Mouse (Mus musculus): ENCODE results near the gene Ddx39b. TPM values are rescaled to one million over a fixed set of nuclear protein-coding genes. Genes with fewer than 3 reads are reported as not detected.
"Not testable (repeated sequence)": the region's sequence is repeated elsewhere in the genome, so short reads cannot be mapped to it uniquely, and the experiment has no call there.

Ddx39b gene
- polyA plus RNA-seq, 1 experiment from 2014 or later, result 334 TPM

DNA sequence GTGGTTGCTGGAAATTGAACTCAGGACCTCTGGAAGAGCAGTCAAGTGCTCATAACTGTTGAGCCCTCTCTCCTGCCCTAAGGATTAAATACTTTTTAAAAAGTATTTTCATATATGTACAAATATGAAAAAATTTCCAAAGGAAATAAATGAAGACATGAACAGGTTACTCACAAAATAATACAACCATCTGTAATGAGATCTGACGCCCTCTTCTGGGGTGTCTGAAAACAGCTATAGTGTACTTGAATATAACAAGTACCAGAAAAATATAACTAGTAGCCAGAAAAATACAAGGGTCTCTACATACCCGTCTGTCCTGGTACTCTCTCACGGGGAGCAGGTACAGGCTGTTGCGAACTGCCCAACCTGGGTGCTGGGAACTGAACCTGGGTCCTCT is 16.9 kb upstream of the Ddx39b start:
- Histone ChIP-seq H3K27ac (replicated peaks) (no peak overlapping the region), H3K9me3 (replicated peaks) (no peaks in the 10 kb centered on the region), H3K4me3 (replicated peaks) (no peak overlapping the region), H3K36me3 (peaks cover 49% of the 10 kb centered on the region), H3K4me1 (no peaks in the 10 kb centered on the region), H3K27me3 (replicated peaks) (no peaks in the 10 kb centered on the region), H3K9ac (replicated peaks) (no peak overlapping the region), H3K4me2 (no peak overlapping the region)
- no peak for ATAC-seq (ENCODE audit: low FRiP score)
- WGBS, result 98% methylated on average over 4 of the region's 4 CpGs

DNA sequence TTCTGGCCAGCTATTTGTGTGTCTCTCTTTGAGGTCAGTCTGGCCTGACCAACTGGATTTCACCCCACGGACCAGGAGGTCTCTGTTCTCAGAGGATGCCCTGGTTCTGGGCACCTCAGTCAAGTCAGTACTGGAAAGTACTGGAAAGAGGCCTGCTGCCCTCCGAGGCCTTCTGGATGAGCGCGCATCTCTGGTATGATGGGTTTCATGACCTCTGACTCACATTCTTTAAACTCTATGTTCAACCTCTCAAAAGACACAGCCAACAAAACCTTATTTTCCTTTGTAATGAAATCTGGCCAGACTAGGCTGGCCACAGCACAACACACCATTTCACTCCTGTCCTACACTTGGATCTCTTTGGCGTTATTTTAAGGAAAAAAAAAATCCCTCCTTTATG is 16.1 kb upstream of the Ddx39b start:
- no peak overlapping the region for H3K27ac ChIP-seq (replicated peaks)
- H3K9ac ChIP-seq (replicated peaks), result no peak overlapping the region
- H3K9me3 ChIP-seq (replicated peaks), result no peaks in the 10 kb centered on the region
- H3K4me3 ChIP-seq (replicated peaks), result no peak overlapping the region
- H3K4me1 ChIP-seq, result no peaks in the 10 kb centered on the region
- H3K4me2 ChIP-seq, result no peak overlapping the region
- no peaks in the 10 kb centered on the region for H3K27me3 ChIP-seq (replicated peaks)
- peaks cover 46% of the 10 kb centered on the region for H3K36me3 ChIP-seq
- 99% methylated on average over 5 of the region's 5 CpGs for WGBS
- no peak for ATAC-seq (ENCODE audit: low FRiP score)

DNA sequence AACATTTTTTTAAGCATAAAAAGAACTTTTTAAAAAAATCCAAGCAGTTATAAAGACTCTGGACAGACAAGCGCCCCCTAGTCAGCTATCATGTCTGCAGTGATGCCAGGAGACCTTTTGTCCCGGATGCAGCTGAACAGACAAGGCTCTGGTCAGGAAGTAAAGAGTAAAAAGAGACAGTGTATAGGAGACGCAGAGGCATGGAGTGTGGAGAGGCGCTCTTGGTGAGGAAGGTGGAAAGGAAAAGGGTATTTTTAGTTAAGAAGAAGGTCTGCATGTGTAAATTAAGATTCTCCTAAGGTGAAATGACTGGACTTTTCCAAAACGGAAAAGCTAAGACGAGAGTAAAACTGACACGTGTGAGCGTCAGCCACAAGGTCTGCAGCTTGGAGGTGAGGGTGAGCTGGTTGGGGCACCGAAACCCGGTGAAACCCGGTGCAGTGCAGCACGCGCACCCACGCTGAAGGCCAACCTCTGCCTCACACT is 14.9 kb upstream of the Ddx39b start:
- WGBS, result 90% methylated on average over 14 of the region's 14 CpGs
- ATAC-seq (ENCODE audit: low FRiP score), result no peak
- Histone ChIP-seq H3K36me3 (peaks cover 49% of the 10 kb centered on the region), H3K4me1 (peaks cover under 1% of the 10 kb centered on the region), H3K9me3 (replicated peaks) (no peaks in the 10 kb centered on the region), H3K4me2 (no peak overlapping the region), H3K4me3 (replicated peaks) (no peak overlapping the region), H3K27me3 (replicated peaks) (no peaks in the 10 kb centered on the region), H3K27ac (replicated peaks) (no peak overlapping the region), H3K9ac (replicated peaks) (no peak overlapping the region)

DNA sequence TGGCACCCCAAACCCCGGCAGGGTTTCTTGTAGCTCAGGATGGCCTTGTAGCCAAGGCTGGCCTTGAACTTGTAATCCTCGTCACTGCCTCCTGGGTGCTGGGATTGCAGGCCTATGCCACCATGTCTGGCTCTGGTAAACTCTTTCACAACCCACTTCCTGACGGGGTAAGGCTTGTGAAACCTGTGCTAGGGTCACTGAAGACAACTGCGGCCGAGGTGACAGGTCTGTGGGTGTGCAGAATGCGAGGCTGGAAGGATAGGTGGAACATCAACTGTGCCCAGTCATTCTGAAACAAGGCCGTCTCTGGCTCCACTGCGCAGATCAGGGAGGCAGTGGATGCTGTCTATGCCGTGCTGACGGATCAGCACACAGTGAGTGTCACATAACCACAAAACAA is 10.5 kb upstream of the Ddx39b start:
- H3K36me3 ChIP-seq, result peaks cover 47% of the 10 kb centered on the region
- no peak for ATAC-seq (ENCODE audit: low FRiP score)
- H3K27ac ChIP-seq (replicated peaks), result no peak overlapping the region
- H3K4me2 ChIP-seq, result no peak overlapping the region
- WGBS, result 91% methylated on average over 10 of the region's 10 CpGs
- H3K9me3 ChIP-seq (replicated peaks), result no peaks in the 10 kb centered on the region
- H3K4me1 ChIP-seq, result peaks cover 35% of the 10 kb centered on the region
- H3K4me3 ChIP-seq (replicated peaks), result no peak overlapping the region
- no peaks in the 10 kb centered on the region for H3K27me3 ChIP-seq (replicated peaks)
- H3K9ac ChIP-seq (replicated peaks), result no peak overlapping the region

DNA sequence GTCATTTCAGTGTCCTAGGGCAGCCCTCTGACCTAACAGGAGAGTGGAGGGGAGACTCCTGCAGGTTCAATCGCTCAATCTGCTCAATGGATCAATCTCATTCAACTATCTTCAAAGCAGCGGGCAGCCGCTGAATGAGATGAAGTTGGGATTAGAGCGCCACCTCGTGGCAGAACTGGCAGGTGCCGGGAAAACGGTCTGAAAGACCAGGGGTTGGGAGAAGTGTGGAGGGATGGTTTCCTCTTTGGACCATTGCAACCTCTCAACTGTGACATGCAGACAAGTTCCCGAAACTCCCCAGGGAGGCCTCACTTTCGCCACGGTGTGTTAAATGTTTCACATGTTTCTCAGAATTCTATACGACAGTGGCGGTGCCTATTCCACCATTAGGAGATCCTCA is 9.5 kb upstream of the Ddx39b start:
- peak overlapping the region; percentile 9; the same call in 1 of the 2 replicates for H3K4me3 ChIP-seq (replicated peaks)
- H3K27ac ChIP-seq (replicated peaks), result no peak overlapping the region; the same call in 1 of the 2 replicates
- WGBS, result 10% methylated on average over 12 of the region's 12 CpGs
- H3K4me1 ChIP-seq, result peaks cover 42% of the 10 kb centered on the region
- H3K9me3 ChIP-seq (replicated peaks), result no peaks in the 10 kb centered on the region
- H3K27me3 ChIP-seq (replicated peaks), result no peaks in the 10 kb centered on the region
- H3K36me3 ChIP-seq, result peaks cover 44% of the 10 kb centered on the region
- no peak for ATAC-seq (ENCODE audit: low FRiP score)
- H3K9ac ChIP-seq (replicated peaks), result no peak overlapping the region; the same call in 1 of the 2 replicates
- peak overlapping the region; percentile 23; the same call in 1 of the 2 replicates for H3K4me2 ChIP-seq

DNA sequence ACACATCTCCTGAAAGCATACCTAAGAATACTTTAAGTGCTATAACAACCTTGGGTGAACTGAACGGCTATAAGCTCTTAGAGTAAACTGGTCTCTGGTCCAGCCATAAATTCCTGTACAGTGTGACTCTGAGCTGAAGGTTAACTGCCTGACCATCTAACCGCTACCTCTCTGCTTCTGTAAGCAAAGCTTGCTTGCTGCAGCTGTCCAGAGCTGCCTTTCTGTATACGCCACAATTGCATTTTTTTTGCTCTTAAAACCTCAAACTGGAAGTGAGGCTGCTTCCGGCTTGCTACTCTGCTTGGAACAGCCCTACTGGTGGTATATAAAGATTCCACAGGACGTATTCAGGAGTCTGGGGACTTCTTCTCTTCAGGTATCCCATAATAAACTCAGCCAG is 8.9 kb upstream of the Ddx39b start:
- peaks cover 48% of the 10 kb centered on the region for H3K4me1 ChIP-seq

DNA sequence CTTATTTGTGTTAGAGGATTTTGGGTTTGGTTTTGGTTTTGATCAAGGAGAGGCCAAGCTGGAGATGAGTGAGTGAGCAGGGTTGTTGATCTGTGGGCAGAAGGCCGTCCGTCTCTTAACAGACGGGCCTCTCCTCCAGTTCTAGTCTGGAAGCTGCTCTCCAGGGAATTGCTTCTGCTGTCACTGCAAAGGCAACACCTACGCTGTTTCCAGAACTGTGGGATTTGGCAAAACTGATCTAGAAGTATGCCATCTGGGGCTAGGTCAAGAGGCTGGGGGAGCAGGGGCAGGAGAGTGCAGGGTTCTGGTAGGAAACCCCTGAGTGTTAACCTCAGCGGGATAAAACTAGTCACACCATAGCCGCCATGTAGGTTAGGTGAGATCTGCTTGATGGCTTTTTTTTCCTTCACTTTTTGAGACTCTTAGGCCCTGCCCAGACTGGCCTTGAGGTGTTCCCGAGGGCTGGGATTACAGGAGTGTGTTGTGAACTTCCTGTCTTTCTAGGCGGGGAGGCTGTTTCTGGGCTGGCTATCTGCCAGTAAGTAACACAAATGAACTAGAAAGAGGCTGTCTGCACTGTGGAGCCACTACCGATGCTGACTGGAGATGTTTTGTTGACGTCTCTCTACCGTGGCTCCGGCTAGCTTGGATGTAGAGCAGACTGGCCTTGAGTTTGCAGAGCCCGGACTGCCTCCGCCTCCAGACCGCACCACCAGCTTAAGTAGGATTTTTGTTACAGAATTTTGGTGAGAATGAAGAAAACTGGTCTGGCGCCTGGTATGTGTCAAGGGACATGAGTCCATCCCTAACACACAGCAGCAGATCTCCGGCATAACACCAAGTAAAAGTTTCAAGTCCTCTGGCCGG is 8.2 kb upstream of the Ddx39b start, which contains the start of gene Atp6v1g2:
TSS of gene Atp6v1g2 (plus strand) at position 547 of the 867 bp plus-strand sequence.
- WGBS, result 77% methylated on average over 18 of the region's 18 CpGs
- Histone ChIP-seq H3K9me3 (replicated peaks) (no peaks in the 10 kb centered on the region), H3K36me3 (peaks cover 31% of the 10 kb centered on the region), H3K4me2 (peak within 1 kb of the TSS; percentile 95), H3K4me1 (peaks cover 50% of the 10 kb centered on the region), H3K27ac (replicated peaks) (0 out of 2 replicates have a peak within 1 kb of the TSS, but pooled peaks have one; percentile 9), H3K4me3 (replicated peaks) (peak within 1 kb of the TSS; percentile 54), H3K27me3 (replicated peaks) (no peaks in the 10 kb centered on the region), H3K9ac (replicated peaks) (no peak within 1 kb of the TSS)
- ATAC-seq (ENCODE audit: low FRiP score), result no peak

More for the DNA sequence above, 8.9 kb upstream of the Ddx39b start:
- peaks cover 38% of the 10 kb centered on the region for H3K36me3 ChIP-seq
- H3K9ac ChIP-seq (replicated peaks), result no peak overlapping the region
- no peak overlapping the region for H3K4me2 ChIP-seq
- no peak for ATAC-seq (ENCODE audit: low FRiP score)
- no peaks in the 10 kb centered on the region for H3K27me3 ChIP-seq (replicated peaks)
- WGBS, result 86% methylated on average over 5 of the region's 5 CpGs
- no peak overlapping the region for H3K27ac ChIP-seq (replicated peaks)
- no peaks in the 10 kb centered on the region for H3K9me3 ChIP-seq (replicated peaks)
- H3K4me3 ChIP-seq (replicated peaks), result no peak overlapping the region

DNA sequence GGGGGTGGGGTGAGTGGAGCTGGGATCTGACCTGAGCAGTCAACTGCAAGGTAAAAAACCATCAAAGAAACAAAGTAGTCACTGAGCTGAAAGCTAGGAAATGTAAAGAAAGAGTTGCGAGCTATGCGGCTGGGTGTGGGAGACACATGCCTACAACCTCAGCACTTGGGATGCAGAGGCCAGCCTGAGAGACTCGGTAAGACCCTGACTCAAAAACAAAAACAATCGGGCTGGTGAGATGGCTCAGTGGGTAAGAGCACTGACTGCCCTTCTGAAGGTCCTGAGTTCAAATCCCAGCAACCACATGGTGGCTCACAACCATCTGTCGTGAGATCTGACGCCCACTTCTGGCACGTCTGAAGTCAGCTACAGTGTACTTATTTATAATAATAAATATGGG is 7.5 kb upstream of the Ddx39b start:
- Histone ChIP-seq H3K4me3 (replicated peaks) (peak overlapping the region; percentile 54; the same call in 1 of the 2 replicates), H3K4me2 (peak overlapping the region; percentile 95), H3K4me1 (peaks cover 50% of the 10 kb centered on the region), H3K36me3 (peaks cover 23% of the 10 kb centered on the region)
- H3K27me3 ChIP-seq (replicated peaks); H3K9me3 ChIP-seq (replicated peaks); H3K27ac ChIP-seq (replicated peaks); ATAC-seq (ENCODE audit: low FRiP score); H3K9ac ChIP-seq (replicated peaks): not testable (repeated sequence)
- WGBS, result 93% methylated on average over 7 of the region's 7 CpGs

DNA sequence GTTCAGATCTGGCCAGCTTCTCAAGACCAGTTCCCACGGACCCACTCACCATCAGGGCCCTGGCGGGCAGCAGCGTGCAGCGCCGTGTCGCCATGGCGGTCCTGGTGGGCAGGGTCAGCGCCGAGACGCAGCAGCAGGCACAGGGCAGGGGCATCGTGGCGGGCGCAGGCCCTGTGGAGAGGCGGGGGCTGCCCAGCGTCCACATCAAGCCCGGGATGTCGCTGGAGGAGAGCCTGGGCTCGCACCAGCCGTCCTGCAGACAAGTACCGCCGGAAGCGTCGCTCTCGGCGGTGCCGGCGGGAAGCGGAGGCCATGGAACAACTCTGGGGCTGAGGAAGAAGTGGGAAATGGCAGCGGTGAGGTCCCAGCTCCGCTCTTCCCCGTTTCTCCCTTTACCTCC is 6.6 kb upstream of the Ddx39b start:
- 7% methylated on average over 31 of the region's 31 CpGs for WGBS
- H3K27ac ChIP-seq (replicated peaks), result peak overlapping the region; percentile 92
- no peaks in the 10 kb centered on the region for H3K9me3 ChIP-seq (replicated peaks)
- H3K4me3 ChIP-seq (replicated peaks), result peak overlapping the region; percentile 54
- peak overlapping the region; percentile 95 for H3K4me2 ChIP-seq
- no peaks in the 10 kb centered on the region for H3K27me3 ChIP-seq (replicated peaks)
- H3K36me3 ChIP-seq, result peaks cover 15% of the 10 kb centered on the region
- H3K9ac ChIP-seq (replicated peaks), result peak overlapping the region; percentile 68
- no peak for ATAC-seq (ENCODE audit: low FRiP score)
- H3K4me1 ChIP-seq, result peaks cover 50% of the 10 kb centered on the region

DNA sequence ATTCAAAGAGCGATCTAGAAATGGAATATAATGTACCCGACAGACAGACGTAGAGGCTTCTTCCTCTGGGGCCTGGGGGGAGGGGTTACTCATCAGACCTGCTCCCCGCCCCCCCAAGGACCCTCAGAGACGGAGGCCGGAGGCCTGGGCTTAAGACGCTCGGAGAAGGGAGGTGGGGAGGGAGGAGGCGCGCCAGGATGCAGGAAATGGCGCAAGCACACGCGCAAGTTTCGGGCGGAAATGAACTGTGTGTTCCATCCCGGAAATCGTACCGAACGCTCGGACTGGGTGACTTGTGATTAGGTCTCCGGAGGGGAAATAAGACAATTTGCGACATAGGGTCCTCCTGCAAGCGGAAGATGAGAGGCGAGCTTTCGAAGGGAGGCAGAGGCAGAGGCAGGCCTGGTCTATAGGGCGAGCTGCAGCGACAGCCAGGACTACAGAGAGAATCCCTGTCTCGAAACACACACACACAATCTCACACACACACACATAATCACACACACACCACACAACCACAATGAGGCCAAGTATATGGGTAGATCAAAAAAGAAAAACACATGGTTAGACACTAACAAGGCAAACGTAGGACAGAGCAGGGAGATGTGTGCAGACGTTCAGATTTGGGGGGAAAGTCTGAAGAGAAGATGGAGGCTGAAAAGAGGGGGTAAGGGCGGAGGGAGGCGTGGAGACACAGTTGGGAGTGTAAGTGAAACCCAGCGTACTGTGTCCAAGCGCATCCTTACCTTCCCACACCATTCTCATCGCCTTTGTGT is 5.7 kb upstream of the Ddx39b start, which contains the start of gene Nfkbil1:
TSS of gene Nfkbil1 (minus strand) at position 179 of the 776 bp plus-strand sequence.
- Histone ChIP-seq H3K4me2 (peak within 1 kb of the TSS; percentile 95), H3K9ac (replicated peaks) (peak within 1 kb of the TSS; percentile 68), H3K4me1 (peaks cover 59% of the 10 kb centered on the region), H3K36me3 (peaks cover 9% of the 10 kb centered on the region), H3K9me3 (replicated peaks) (no peaks in the 10 kb centered on the region), H3K4me3 (replicated peaks) (peak within 1 kb of the TSS; percentile 54), H3K27ac (replicated peaks) (peak within 1 kb of the TSS; percentile 92), H3K27me3 (replicated peaks) (no peaks in the 10 kb centered on the region)
- peak; percentile 85 for ATAC-seq (ENCODE audit: low FRiP score)
- WGBS, result under 1% methylated on average over 35 of the region's 35 CpGs

DNA sequence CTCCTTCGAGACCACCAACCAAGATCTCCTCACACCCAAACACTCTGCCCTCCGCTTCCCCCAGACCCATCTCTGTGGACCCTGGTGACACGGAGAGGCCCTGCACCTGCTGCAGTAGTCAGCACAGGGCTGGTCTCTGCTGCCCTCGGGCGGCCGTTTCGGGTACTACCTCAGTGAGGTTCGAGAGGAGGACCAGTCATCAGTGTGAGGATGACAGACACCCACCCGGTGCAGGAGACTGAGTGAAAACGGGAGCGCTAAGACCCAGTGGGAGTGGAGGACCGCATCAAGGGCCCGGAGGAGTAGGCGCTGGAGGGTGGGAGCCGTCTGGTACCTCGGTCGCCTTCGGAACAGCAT is 5.2 kb upstream of the Ddx39b start:
- Histone ChIP-seq H3K9me3 (replicated peaks) (no peaks in the 10 kb centered on the region), H3K36me3 (peaks cover 4% of the 10 kb centered on the region), H3K4me3 (replicated peaks) (peak overlapping the region; percentile 54), H3K27me3 (replicated peaks) (no peaks in the 10 kb centered on the region), H3K4me2 (peak overlapping the region; percentile 95), H3K4me1 (peaks cover 61% of the 10 kb centered on the region), H3K9ac (replicated peaks) (peak overlapping the region; percentile 68), H3K27ac (replicated peaks) (peak overlapping the region; percentile 92)
- WGBS, result under 1% methylated on average over 18 of the region's 18 CpGs
- ATAC-seq (ENCODE audit: low FRiP score), result peak; percentile 85

Measured in neural tube, embryonic 15.5 days (tissue).